Mouse (Mus musculus): ENCODE measurements at regions not wholly inside any gene's neighbourhood (a gene's known extent, or its start where the extent isn't known, plus 50 kb on each side); places are given as distances from the start of the nearest gene placed in this dataset.

GRCm38 (mm10) chr14:86215711-86216110, 925.3 kb downstream of the Diaph3 start:
- in situ Hi-C loops (cut with MboI; ENCODE audit: low sequenced_read_pairs in 2 of 2, unreplicated experiment in 2 of 2), result no loop called here

DNA sequence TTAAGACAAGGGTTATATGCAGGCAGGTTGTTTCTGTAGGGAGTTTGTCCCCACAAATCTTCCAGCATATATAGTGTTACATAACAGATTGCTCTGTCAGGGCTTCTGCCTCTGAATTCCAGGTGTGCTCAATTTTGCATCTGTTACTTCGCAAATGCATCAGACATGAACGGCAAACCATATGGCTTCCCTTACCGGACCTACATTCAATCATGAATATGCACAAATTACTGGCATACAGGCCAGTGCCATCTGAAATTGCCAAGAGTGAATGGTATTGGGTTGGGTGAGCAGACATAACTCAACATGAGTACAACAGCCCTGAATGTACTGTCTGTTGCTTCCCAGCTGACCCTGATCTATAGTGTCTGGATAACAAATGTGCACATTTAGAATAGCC, 929.4 kb downstream of the Diaph3 start:
- DNase-seq (ENCODE audit: low read depth, low spot score), result no peak
- no peak for TF ChIP-seq MAFK (IDR thresholded peaks at IDR 0.05; ENCODE audit: insufficient read depth, low read depth, low read length)
- TF ChIP-seq HCFC1 (IDR thresholded peaks at IDR 0.05; ENCODE audit: borderline replicate concordance, insufficient read depth, low read length), result no peak
- no peak for TF ChIP-seq CHD2 (IDR thresholded peaks at IDR 0.05; ENCODE audit: low read depth, low read length)
- no peak for TF ChIP-seq ZC3H11A (IDR thresholded peaks at IDR 0.05; ENCODE audit: borderline replicate concordance, low read depth, low read length)
- TF ChIP-seq ZNF384 (IDR thresholded peaks at IDR 0.05; ENCODE audit: low read depth, low read length), result no peak
- H3K27ac ChIP-seq (ENCODE audit: insufficient read depth, low read depth, low read length, poor library complexity, severe bottlenecking), result no peak overlapping the region

More at GRCm38 (mm10) chr14:86215711-86216110, 925.3 kb downstream of the Diaph3 start:
- H3K27ac ChIP-seq (ENCODE audit: insufficient read depth, low read depth, low read length, poor library complexity, severe bottlenecking), result no peak overlapping the region
- no peak overlapping the region for H3K9ac ChIP-seq (ENCODE audit: insufficient read depth, low read depth, low read length, poor library complexity, severe bottlenecking)
- H3K4me1 ChIP-seq (ENCODE audit: control insufficient read depth in 2 of 2, insufficient read depth in 2 of 2, low read length in 2 of 2, poor library complexity in 1 of 2), result no peaks in the 10 kb centered on the region
- no peaks in the 10 kb centered on the region for H3K9me3 ChIP-seq (ENCODE audit: control insufficient read depth, insufficient read depth, low read depth, low read length)
- H3K36me3 ChIP-seq (ENCODE audit: control insufficient read depth, insufficient read depth, low read length, poor library complexity, severe bottlenecking), result no peaks in the 10 kb centered on the region
- H3K4me3 ChIP-seq (ENCODE audit: insufficient read depth in 1 of 2, low read depth in 1 of 2, low read length in 2 of 2, poor library complexity in 1 of 2, severe bottlenecking in 1 of 2), result no peak overlapping the region
- DNase-seq (ENCODE audit: low read depth, low spot score), result no peak
- TF ChIP-seq CHD2 (IDR thresholded peaks at IDR 0.05; ENCODE audit: low read depth, low read length) (no peak), HCFC1 (IDR thresholded peaks at IDR 0.05; ENCODE audit: borderline replicate concordance, insufficient read depth, low read length) (no peak), ZC3H11A (IDR thresholded peaks at IDR 0.05; ENCODE audit: borderline replicate concordance, low read depth, low read length) (no peak), MAFK (IDR thresholded peaks at IDR 0.05; ENCODE audit: insufficient read depth, low read depth, low read length) (no peak), ZNF384 (IDR thresholded peaks at IDR 0.05; ENCODE audit: low read depth, low read length) (no peak)

GRCm38 (mm10) chr14:86204582-86204981, 936.5 kb downstream of the Diaph3 start:
- Histone ChIP-seq H3K4me1 (ENCODE audit: control insufficient read depth in 2 of 2, insufficient read depth in 2 of 2, low read length in 2 of 2, poor library complexity in 1 of 2) (no peaks in the 10 kb centered on the region), H3K36me3 (ENCODE audit: control insufficient read depth, insufficient read depth, low read length, poor library complexity, severe bottlenecking) (no peaks in the 10 kb centered on the region), H3K4me3 (ENCODE audit: insufficient read depth in 1 of 2, low read depth in 1 of 2, low read length in 2 of 2, poor library complexity in 1 of 2, severe bottlenecking in 1 of 2) (no peak overlapping the region), H3K9me3 (ENCODE audit: control insufficient read depth, insufficient read depth, low read depth, low read length) (no peaks in the 10 kb centered on the region), H3K9ac (ENCODE audit: insufficient read depth, low read depth, low read length, poor library complexity, severe bottlenecking) (no peak overlapping the region), H3K27ac (ENCODE audit: insufficient read depth, low read depth, low read length, poor library complexity, severe bottlenecking) (no peak overlapping the region)
- no peak for DNase-seq (ENCODE audit: low read depth, low spot score)
- in situ Hi-C loops (cut with MboI; ENCODE audit: low sequenced_read_pairs in 2 of 2, unreplicated experiment in 2 of 2), result no loop called here
- TF ChIP-seq MAFK (IDR thresholded peaks at IDR 0.05; ENCODE audit: insufficient read depth, low read depth, low read length) (no peak), HCFC1 (IDR thresholded peaks at IDR 0.05; ENCODE audit: borderline replicate concordance, insufficient read depth, low read length) (no peak), CHD2 (IDR thresholded peaks at IDR 0.05; ENCODE audit: low read depth, low read length) (no peak), ZC3H11A (IDR thresholded peaks at IDR 0.05; ENCODE audit: borderline replicate concordance, low read depth, low read length) (no peak), ZNF384 (IDR thresholded peaks at IDR 0.05; ENCODE audit: low read depth, low read length) (no peak)

More for the DNA sequence above, 929.4 kb downstream of the Diaph3 start:
- no peaks in the 10 kb centered on the region for H3K4me1 ChIP-seq (ENCODE audit: control insufficient read depth in 2 of 2, insufficient read depth in 2 of 2, low read length in 2 of 2, poor library complexity in 1 of 2)
- H3K36me3 ChIP-seq (ENCODE audit: control insufficient read depth, insufficient read depth, low read length, poor library complexity, severe bottlenecking), result no peaks in the 10 kb centered on the region
- H3K9me3 ChIP-seq (ENCODE audit: control insufficient read depth, insufficient read depth, low read depth, low read length), result no peaks in the 10 kb centered on the region
- in situ Hi-C loops (cut with MboI; ENCODE audit: low sequenced_read_pairs in 2 of 2, unreplicated experiment in 2 of 2), result no loop called here
- H3K9ac ChIP-seq (ENCODE audit: insufficient read depth, low read depth, low read length, poor library complexity, severe bottlenecking), result no peak overlapping the region
- no peak overlapping the region for H3K4me3 ChIP-seq (ENCODE audit: insufficient read depth in 1 of 2, low read depth in 1 of 2, low read length in 2 of 2, poor library complexity in 1 of 2, severe bottlenecking in 1 of 2)

- Histone ChIP-seq H3K4me3 (ENCODE audit: insufficient read depth in 1 of 2, low read depth in 1 of 2, low read length in 2 of 2, poor library complexity in 1 of 2, severe bottlenecking in 1 of 2) (no peak overlapping the region), H3K9ac (ENCODE audit: insufficient read depth, low read depth, low read length, poor library complexity, severe bottlenecking) (no peak overlapping the region), H3K36me3 (ENCODE audit: control insufficient read depth, insufficient read depth, low read length, poor library complexity, severe bottlenecking) (no peaks in the 10 kb centered on the region), H3K9me3 (ENCODE audit: control insufficient read depth, insufficient read depth, low read depth, low read length) (no peaks in the 10 kb centered on the region), H3K4me1 (ENCODE audit: control insufficient read depth in 2 of 2, insufficient read depth in 2 of 2, low read length in 2 of 2, poor library complexity in 1 of 2) (no peaks in the 10 kb centered on the region), H3K27ac (ENCODE audit: insufficient read depth, low read depth, low read length, poor library complexity, severe bottlenecking) (no peak overlapping the region)
- in situ Hi-C loops (cut with MboI; ENCODE audit: low sequenced_read_pairs in 2 of 2, unreplicated experiment in 2 of 2), result no loop called here
- no peak for DNase-seq (ENCODE audit: low read depth, low spot score)
- TF ChIP-seq HCFC1 (IDR thresholded peaks at IDR 0.05; ENCODE audit: borderline replicate concordance, insufficient read depth, low read length), result no peak
Measured at GRCm38 (mm10) chr14:86197864-86198263, 943.2 kb downstream of the Diaph3 start.

DNA sequence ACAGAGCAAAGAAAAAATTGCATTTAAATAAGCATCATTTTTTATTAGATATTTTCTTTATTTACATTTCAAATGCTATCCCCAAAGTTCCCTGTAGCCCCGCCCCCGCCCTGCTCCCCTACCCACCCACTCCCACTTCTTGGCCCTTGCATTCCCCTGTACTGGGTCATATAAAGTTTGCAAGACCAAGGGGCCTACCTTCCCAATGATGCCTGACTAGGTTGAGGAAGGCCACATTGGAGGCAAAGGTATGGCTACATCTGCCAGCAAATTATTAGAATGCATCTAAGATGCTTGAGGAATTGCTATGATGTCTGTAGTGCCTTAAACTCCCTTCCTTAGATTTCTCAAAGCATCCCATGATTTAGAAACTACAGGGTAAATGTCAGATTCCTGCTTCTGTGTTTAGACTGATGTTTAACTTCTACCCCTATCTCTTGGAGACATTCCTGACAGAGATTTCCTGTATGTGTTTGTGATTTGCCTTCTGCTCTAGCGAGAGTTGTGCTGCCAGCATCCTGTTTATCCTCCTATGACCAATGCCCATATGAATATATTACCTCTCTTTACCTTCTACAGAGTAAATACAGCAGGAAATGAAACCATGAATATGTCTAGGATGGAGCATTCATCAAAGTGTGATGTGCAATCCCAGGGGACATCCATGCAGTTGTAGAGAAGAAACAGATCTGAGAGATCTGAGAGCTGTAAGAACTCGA, 956.2 kb downstream of the Diaph3 start:
- in situ Hi-C loops (cut with MboI; ENCODE audit: low sequenced_read_pairs in 2 of 2, unreplicated experiment in 2 of 2), result no loop called here
- Histone ChIP-seq H3K4me1 (ENCODE audit: control insufficient read depth in 2 of 2, insufficient read depth in 2 of 2, low read length in 2 of 2, poor library complexity in 1 of 2) (no peaks in the 10 kb centered on the region), H3K27ac (ENCODE audit: insufficient read depth, low read depth, low read length, poor library complexity, severe bottlenecking) (no peak overlapping the region), H3K9me3 (ENCODE audit: control insufficient read depth, insufficient read depth, low read depth, low read length) (no peaks in the 10 kb centered on the region), H3K4me3 (ENCODE audit: insufficient read depth in 1 of 2, low read depth in 1 of 2, low read length in 2 of 2, poor library complexity in 1 of 2, severe bottlenecking in 1 of 2) (no peak overlapping the region), H3K36me3 (ENCODE audit: control insufficient read depth, insufficient read depth, low read length, poor library complexity, severe bottlenecking) (no peaks in the 10 kb centered on the region), H3K9ac (ENCODE audit: insufficient read depth, low read depth, low read length, poor library complexity, severe bottlenecking) (no peak overlapping the region)
- no peak for DNase-seq (ENCODE audit: low read depth, low spot score)
- TF ChIP-seq ZNF384 (IDR thresholded peaks at IDR 0.05; ENCODE audit: low read depth, low read length), result no peak
- no peak for TF ChIP-seq CHD2 (IDR thresholded peaks at IDR 0.05; ENCODE audit: low read depth, low read length)
- TF ChIP-seq ZC3H11A (IDR thresholded peaks at IDR 0.05; ENCODE audit: borderline replicate concordance, low read depth, low read length), result no peak
- no peak for TF ChIP-seq MAFK (IDR thresholded peaks at IDR 0.05; ENCODE audit: insufficient read depth, low read depth, low read length)
- no peak for TF ChIP-seq HCFC1 (IDR thresholded peaks at IDR 0.05; ENCODE audit: borderline replicate concordance, insufficient read depth, low read length)

Data from ES-E14 (cell line).